Mouse (Mus musculus) C2C12 (cell line): Measurements from ENCODE around the gene Hspbap1. TPM values are rescaled to one million over a fixed set of nuclear protein-coding genes. Genes with fewer than 3 reads are reported as not detected.

ENCODE experiments used
- H3K27me3 ChIP-seq: one replicate; pipeline ENCODE4 v1.6.1; 2011; ENCODE audit not compliant: control insufficient read depth, insufficient read depth, insufficient read length
- H3K36me3 ChIP-seq: one replicate; pipeline ENCODE4 v1.6.1; 2011; ENCODE audit not compliant: control insufficient read depth, insufficient read depth
- H3K4me3 ChIP-seq: one replicate; pipeline ENCODE4 v1.5.1; 2011; ENCODE audit warnings: mild to moderate bottlenecking, control low read depth; ENCODE audit not compliant: poor library complexity, insufficient read depth, severe bottlenecking
- H3K79me2 ChIP-seq: one replicate; pipeline ENCODE4 v1.6.1; 2011; ENCODE audit not compliant: control insufficient read depth, insufficient read depth
- H3K79me3 ChIP-seq: one replicate; pipeline ENCODE4 v1.6.1; 2011; ENCODE audit warnings: low read depth, control low read depth
- H3ac ChIP-seq: one replicate; pipeline ENCODE3; 2011; ENCODE audit warnings: low read depth; ENCODE audit not compliant: control insufficient read depth, insufficient read length
- CEBPB ChIP-seq: IDR thresholded peaks from one replicate; pipeline ENCODE4 v1.6.1; 2011; ENCODE audit warnings: low read depth, mild to moderate bottlenecking, control low read depth, moderate library complexity
- CTCF ChIP-seq: IDR thresholded peaks from one replicate; pipeline ENCODE4 v1.5.1; 2011; ENCODE audit not compliant: control insufficient read depth, insufficient read depth, insufficient read length
- FOSL1 ChIP-seq: IDR thresholded peaks from one replicate; pipeline ENCODE4 v1.8.0; 2011; ENCODE audit warnings: mild to moderate bottlenecking, low read length; ENCODE audit not compliant: poor library complexity, insufficient read depth, severe bottlenecking
- MAX ChIP-seq: IDR thresholded peaks from one replicate; pipeline ENCODE4 v1.6.1; 2011; ENCODE audit warnings: mild to moderate bottlenecking, control low read depth
- MYOD1 ChIP-seq: IDR thresholded peaks from one replicate; pipeline ENCODE4 v1.6.1; 2011; ENCODE audit warnings: low read depth; ENCODE audit not compliant: control insufficient read depth, insufficient read length
- MYOG ChIP-seq: IDR thresholded peaks from one replicate; pipeline ENCODE4 v1.6.1; 2011; ENCODE audit not compliant: control insufficient read depth, insufficient read length; ENCODE audit errors: extremely low read depth
- USF1 ChIP-seq: IDR thresholded peaks from one replicate; pipeline ENCODE4 v1.6.1; 2011; ENCODE audit warnings: low read depth, mild to moderate bottlenecking, control low read depth, moderate library complexity
- polyA plus RNA-seq: library from polyadenylated mRNA; unstranded; fragments of >200 nt; fragmentation: generic; extraction: Trizol; gene quantifications from one replicate; pipeline ENCODE4 v1.2.1, GENCODE M21; 2012; ENCODE audit warnings: missing spikeins

The Hspbap1 gene
- polyA plus RNA-seq, 1 experiment = 10.6 TPM

GRCm38 (mm10) chr16:35839680-35840079 lies 69.5 kb downstream of the Hspbap1 start:
- Histone ChIP-seq H3K36me3 (no peaks in the 10 kb centered on the region), H3K79me2 (no peaks in the 10 kb centered on the region), H3K27me3 (peaks cover 4% of the 10 kb centered on the region), H3K79me3 (no peaks in the 10 kb centered on the region), H3K4me3 (no peak overlapping the region), H3ac (no peak overlapping the region)
- TF ChIP-seq FOSL1 (no peak), CEBPB (no peak), MYOG (no peak), CTCF (no peak), MYOD1 (no peak), USF1 (no peak), MAX (no peak)

GRCm38 (mm10) chr16:35847138-35847537 lies 77.0 kb downstream of the Hspbap1 start:
- no peak for TF ChIP-seq MYOG
- no peak for TF ChIP-seq USF1
- TF ChIP-seq MYOD1 = no peak
- no peak for TF ChIP-seq FOSL1
- no peak for TF ChIP-seq CEBPB
- TF ChIP-seq CTCF = no peak
- Histone ChIP-seq H3K79me2 (no peaks in the 10 kb centered on the region), H3K79me3 (no peaks in the 10 kb centered on the region), H3K36me3 (no peaks in the 10 kb centered on the region), H3K4me3 (no peak overlapping the region), H3ac (no peak overlapping the region), H3K27me3 (peaks cover 4% of the 10 kb centered on the region)

GRCm38 (mm10) chr16:35855846-35856245 lies 85.7 kb downstream of the Hspbap1 start:
- no peak overlapping the region for H3K4me3 ChIP-seq
- no peaks in the 10 kb centered on the region for H3K36me3 ChIP-seq
- H3ac ChIP-seq = no peak overlapping the region
- H3K79me2 ChIP-seq = no peaks in the 10 kb centered on the region
- no peaks in the 10 kb centered on the region for H3K27me3 ChIP-seq
- H3K79me3 ChIP-seq = no peaks in the 10 kb centered on the region
- TF ChIP-seq MYOD1 (no peak), MAX (no peak), CEBPB (no peak), CTCF (no peak), FOSL1 (no peak), MYOG (no peak), USF1 (no peak)

- H3K79me3 ChIP-seq = no peaks in the 10 kb centered on the region
- no peak for TF ChIP-seq MAX
- no peak for TF ChIP-seq FOSL1
- no peak for TF ChIP-seq MYOD1
- no peak for TF ChIP-seq CTCF
- no peak for TF ChIP-seq MYOG
- no peak for TF ChIP-seq USF1
- no peak for TF ChIP-seq CEBPB
- H3K4me3 ChIP-seq = no peak overlapping the region
Observed at GRCm38 (mm10) chr16:35856766-35857165, 86.6 kb downstream of the Hspbap1 start.

GRCm38 (mm10) chr16:35860236-35860635 lies 90.1 kb downstream of the Hspbap1 start:
- H3K79me2 ChIP-seq = no peaks in the 10 kb centered on the region
- no peaks in the 10 kb centered on the region for H3K27me3 ChIP-seq
- H3K79me3 ChIP-seq = no peaks in the 10 kb centered on the region
- H3ac ChIP-seq = no peak overlapping the region
- no peak overlapping the region for H3K4me3 ChIP-seq
- TF ChIP-seq MYOG (no peak), USF1 (no peak), FOSL1 (no peak), MYOD1 (no peak)
- no peaks in the 10 kb centered on the region for H3K36me3 ChIP-seq

More at GRCm38 (mm10) chr16:35856766-35857165, 86.6 kb downstream of the Hspbap1 start:
- Histone ChIP-seq H3K27me3 (no peaks in the 10 kb centered on the region), H3K79me2 (no peaks in the 10 kb centered on the region), H3ac (no peak overlapping the region), H3K36me3 (no peaks in the 10 kb centered on the region)

GRCm38 (mm10) chr16:35862057-35862456 lies 91.9 kb downstream of the Hspbap1 start:
- TF ChIP-seq CTCF = no peak
- TF ChIP-seq FOSL1 = no peak
- TF ChIP-seq MAX = no peak
- no peak for TF ChIP-seq MYOD1
- no peak for TF ChIP-seq USF1
- TF ChIP-seq MYOG = no peak
- no peak for TF ChIP-seq CEBPB
- Histone ChIP-seq H3K27me3 (no peaks in the 10 kb centered on the region), H3K79me3 (no peaks in the 10 kb centered on the region), H3K4me3 (no peak overlapping the region), H3ac (no peak overlapping the region), H3K36me3 (no peaks in the 10 kb centered on the region), H3K79me2 (no peaks in the 10 kb centered on the region)
